Mouse (Mus musculus) heart, adult 2 months (tissue): ENCODE measurements around the gene Cenph.

Experiments used
- CTCF ChIP-seq: fragments of 200-600 bp; IDR thresholded peaks from 2 replicates; pipeline ENCODE4 v1.8.1; 2022; ENCODE audit warnings: antibody characterized with exemption, mild to moderate bottlenecking, moderate library complexity
- POLR2A ChIP-seq: fragments of 200-500 bp; IDR thresholded peaks from 2 replicates; pipeline ENCODE4 v1.6.1; 2011; ENCODE audit warnings: mild to moderate bottlenecking, low read depth, low read length, control low read depth; ENCODE audit not compliant: insufficient read depth

DNA sequence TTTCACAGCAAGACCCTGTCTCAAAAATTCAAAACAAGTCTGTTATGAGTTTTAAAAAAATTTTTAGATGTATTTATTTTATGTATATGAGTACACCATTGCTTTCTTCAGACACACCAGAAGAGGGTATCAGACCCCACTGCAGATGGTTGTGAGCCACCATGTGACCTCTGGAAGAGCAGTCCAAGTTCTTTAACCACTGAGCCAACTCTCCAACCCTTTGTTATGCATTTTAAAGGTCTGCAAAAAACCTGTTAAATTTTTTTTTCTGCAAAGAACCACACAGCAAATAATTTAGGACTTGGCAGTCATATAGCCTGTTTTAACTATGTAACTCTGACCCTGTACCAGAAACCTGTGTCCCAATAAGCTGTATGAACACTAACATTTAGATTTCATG is 995 bp downstream of the Cenph start:
- TF ChIP-seq CTCF = no peak
- no peak for TF ChIP-seq POLR2A
